Mouse (Mus musculus): ENCODE measurements at regions not wholly inside any gene's neighbourhood (a gene's known extent, or its start where the extent isn't known, plus 50 kb on each side); places are given as distances from the start of the nearest gene placed in this dataset.

- DNase-seq (ENCODE audit: low spot score): no peak
- ATAC-seq: no peak
- H3K4me3 ChIP-seq (ENCODE audit: low read depth, low read length): no peak overlapping the region
- H3K27me3 ChIP-seq (replicated peaks; ENCODE audit: control insufficient read depth, insufficient read depth, low read length): no peaks in the 10 kb centered on the region
- H3K9me3 ChIP-seq (replicated peaks; ENCODE audit: control insufficient read depth, low read length): no peaks in the 10 kb centered on the region
- H3K4me2 ChIP-seq (ENCODE audit: low read length): no peak overlapping the region
- H3K9ac ChIP-seq (ENCODE audit: low read length): no peak overlapping the region
- no peak overlapping the region for H3K27ac ChIP-seq (ENCODE audit: low read depth, low read length)
- no peaks in the 10 kb centered on the region for H3K36me3 ChIP-seq (ENCODE audit: control insufficient read depth, insufficient read depth, low read length)
- no peaks in the 10 kb centered on the region for H3K4me1 ChIP-seq (ENCODE audit: control insufficient read depth, insufficient read depth, low read length)
These were observed 438.4 kb downstream of the Gpam start for GRCm38 (mm10) chr19:54688630-54689029.

- Histone ChIP-seq H3K4me1 (ENCODE audit: control insufficient read depth, insufficient read depth, low read length) (no peaks in the 10 kb centered on the region), H3K9ac (ENCODE audit: low read length) (no peak overlapping the region), H3K4me3 (ENCODE audit: low read depth, low read length) (no peak overlapping the region), H3K4me2 (ENCODE audit: low read length) (no peak overlapping the region), H3K9me3 (replicated peaks; ENCODE audit: control insufficient read depth, low read length) (no peaks in the 10 kb centered on the region), H3K36me3 (ENCODE audit: control insufficient read depth, insufficient read depth, low read length) (no peaks in the 10 kb centered on the region), H3K27ac (ENCODE audit: low read depth, low read length) (no peak overlapping the region), H3K27me3 (replicated peaks; ENCODE audit: control insufficient read depth, insufficient read depth, low read length) (no peaks in the 10 kb centered on the region)
- DNase-seq (ENCODE audit: low spot score) (no peak), ATAC-seq (no peak)
- 90% methylated on average over 4 of the region's 4 CpGs for WGBS
These were observed 441.9 kb downstream of the Gpam start for GRCm38 (mm10) chr19:54685147-54685546.

Data from forebrain, embryonic 14.5 days (tissue).